Mouse (Mus musculus) heart, adult 8-10 months (tissue): Measurements from ENCODE around the gene Slc16a1. TPM values are rescaled to one million over a fixed set of nuclear protein-coding genes. Genes with fewer than 3 reads are reported as not detected.

Experiments used
- DNase-seq: peaks from one replicate; pipeline ENCODE4 v3.0.0; 2022; ENCODE audit warnings: low spot score
- total RNA-seq, 4 experiments: library from RNA; stranded (reverse); gene quantifications; 2 replicates each; pipeline ENCODE4 v1.2.4; 2022

Slc16a1 gene
- total RNA-seq, result 100 to 1,000 TPM; 150 to 176 (median 163) TPM

DNA sequence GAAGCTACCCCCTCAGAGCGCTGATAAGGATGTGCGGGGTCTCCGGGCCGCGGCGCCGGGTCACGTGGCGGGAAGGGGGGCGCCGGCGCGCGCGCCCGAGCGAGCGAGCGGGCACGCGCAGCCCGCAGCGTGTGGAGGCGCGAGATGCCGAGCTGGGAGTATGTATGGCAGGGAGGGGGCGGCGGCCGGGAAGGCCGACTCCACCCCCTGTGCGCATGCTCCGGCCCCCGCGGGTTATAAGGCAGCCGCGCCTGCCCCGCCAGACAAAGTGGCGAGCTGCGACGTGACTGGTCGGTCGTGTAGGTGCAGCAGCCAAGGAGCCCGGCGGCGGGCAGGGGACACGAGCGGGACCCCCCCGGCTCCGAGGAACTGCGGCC lies at the start of gene Slc16a1:
TSS of gene Slc16a1 (plus strand) at position 266 of the 377 bp plus-strand sequence.
- peak; percentile 85 for DNase-seq

DNA sequence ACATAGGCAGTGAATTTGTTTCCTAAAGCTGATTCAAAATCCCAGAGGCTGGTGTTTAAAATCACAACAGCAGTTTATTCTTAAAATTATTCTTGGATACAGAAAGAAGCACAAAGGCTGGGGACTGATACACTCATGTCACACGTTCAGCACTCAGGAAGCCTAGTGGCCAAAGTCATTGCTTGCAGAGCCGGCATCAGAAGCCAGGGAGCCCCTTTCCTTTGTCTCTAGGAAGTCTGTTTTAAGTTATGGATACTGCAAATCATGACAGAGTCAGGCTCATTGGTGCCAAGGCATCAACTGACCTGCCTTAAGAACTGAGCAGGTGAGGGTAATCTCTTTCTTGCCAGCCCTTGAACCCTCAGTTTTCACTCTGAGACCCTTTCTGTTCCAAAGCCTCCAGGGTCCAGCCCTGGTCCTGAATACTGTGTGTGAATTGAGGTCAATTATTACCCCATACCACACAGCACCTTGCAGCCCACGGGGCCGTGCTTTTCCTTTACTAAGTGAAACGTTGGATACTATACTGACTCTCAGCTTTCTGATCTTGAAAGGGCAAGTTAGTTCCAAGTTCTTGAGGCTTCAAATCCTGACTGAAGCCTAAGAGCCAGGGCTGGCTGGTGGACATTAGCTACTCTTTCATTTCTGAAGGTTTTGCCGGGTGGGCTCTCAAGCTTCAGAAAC lies 41.9 kb upstream of the Slc16a1 start:
- DNase-seq, result no peak

DNA sequence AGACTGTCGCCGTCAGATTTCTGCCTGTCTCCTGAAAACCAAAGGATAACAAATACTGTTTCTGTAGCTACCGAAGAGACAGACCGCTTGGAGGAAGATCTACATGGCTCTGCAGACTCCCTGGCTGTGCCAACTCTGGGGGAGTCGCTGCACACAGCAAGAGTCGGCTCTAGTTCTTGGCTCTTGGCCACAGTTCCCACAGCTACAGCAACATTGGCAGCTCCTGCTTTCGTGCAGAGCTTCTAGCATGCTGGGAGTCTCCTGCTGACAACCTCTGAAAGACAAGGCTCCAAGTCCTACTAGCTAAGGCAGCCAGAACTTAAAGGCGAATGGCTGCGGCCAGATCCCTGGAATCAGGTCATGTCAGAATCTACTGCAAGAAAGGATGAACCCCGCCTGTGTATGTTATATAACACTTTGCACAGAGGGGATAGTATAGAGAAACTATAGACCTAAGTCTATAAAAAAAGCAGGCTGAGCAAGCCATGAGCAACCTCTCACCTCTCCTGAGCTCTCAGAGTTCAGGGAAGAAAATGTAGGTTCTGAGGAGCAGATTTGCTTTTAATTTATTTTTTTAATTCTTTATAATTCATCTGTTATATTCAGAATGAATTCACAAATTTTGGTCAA lies 41.2 kb upstream of the Slc16a1 start:
- DNase-seq, result peak; percentile 64

DNA sequence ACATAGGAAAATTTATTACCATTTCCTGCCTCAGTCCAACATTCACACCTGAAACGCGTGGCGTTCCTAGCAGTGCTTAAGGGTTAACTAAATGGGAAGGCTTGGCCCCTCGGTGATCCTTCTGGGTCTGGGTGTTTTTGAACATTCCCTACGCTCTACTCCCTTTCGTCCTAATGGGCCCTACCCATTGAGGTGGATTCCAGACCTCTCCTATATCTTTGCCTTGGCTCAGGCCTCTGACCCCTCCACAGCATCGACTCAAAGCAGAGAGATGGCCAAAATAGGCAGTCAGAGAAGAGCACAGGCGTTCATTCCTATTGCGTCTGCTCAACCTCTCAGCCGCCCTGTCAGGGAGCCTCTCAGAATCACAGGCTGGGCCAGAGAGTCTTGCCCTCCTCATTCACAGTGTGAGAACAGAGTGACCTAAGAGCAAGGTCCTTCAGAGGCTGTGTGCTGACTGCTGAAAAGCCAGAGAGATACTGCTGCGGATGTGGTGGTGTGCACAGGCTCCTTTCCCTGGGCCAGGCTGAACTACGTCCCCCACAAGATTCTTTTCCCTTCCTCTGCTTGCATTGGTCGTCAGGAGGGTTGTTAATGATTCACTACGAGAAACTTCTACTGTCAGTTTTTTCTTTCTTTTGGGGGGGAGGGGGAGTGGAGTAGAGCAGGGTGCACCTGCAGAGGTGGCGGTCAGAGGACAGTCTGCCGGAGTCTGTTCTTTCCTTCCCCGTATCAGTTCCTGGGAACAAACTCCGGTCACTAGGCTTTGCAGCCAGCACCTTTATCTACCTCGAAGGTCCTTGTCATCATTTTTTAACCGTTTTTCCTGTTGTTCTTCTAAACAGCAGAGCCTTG lies 38.9 kb upstream of the Slc16a1 start:
- DNase-seq, result peak; percentile 62

DNA sequence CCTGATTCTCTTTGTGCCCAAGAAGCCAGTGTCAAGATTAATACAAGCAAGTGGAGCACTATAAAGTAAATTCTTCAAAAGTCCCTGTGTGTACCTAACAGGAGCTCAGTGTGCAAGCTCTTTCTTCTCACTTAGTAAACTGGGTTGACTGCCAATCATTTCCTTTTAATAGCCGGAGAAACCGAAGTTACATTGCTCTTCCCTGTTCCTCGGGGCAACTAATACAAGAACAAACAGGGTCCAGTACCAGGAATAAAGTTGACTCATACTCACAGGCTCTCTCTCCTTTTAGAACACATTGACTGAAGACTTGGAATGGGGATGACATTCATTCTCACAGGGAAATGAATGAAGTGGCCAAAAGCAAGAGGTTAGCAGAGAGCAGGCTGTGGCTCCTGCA lies 37.8 kb upstream of the Slc16a1 start:
- DNase-seq, result peak; percentile 58

DNA sequence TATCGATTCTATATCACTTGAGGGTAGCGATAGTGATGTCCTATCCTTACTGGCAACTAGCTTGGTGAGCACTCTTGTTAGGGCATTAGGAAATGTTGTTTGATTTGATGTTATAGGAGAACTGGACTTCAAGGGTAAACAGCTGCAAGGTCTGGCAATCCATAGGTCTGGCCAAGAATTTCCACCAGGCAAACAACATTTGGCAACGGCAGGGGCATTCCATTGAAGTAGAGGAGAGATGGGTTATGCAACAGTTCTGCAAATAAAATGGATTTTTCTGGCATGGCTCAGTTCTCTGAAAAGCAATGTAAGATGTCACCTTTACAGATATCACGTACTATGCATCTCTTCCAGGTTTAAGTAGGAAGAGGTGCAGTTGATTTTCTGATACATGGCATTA lies 36.8 kb upstream of the Slc16a1 start:
- DNase-seq, result peak; percentile 26

DNA sequence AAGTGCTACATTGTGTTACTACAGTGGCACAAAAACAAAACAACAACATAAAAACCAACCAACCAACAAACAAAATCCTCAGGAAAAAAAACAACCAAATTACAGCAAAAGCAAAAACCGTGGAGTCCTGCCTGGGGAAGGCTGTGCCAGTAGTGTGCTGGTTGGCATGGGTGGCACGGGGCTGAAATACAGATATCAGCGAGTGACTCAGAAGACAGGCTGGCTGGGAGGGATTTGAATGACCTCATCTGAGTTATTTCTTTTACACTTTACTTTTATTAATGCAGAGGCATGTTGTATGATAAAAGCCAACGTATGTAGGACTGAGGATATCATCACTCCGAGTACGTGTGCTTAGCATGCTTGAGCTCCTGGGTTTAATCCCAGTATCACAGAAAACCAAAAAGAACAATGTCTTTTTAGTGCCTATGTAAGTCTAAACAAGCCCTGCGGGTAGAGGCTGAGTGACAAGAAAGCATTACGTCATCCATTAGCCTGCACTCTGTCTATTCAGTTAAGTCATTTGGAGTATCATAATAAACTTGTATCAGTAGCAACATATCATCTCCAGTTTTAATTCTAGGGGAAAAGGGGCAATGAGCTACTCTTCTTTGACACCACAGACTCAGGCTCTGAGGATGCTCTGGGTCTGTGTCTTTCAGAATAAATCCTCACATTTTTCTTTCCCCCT lies 28.6 kb upstream of the Slc16a1 start:
- no peak for DNase-seq

DNA sequence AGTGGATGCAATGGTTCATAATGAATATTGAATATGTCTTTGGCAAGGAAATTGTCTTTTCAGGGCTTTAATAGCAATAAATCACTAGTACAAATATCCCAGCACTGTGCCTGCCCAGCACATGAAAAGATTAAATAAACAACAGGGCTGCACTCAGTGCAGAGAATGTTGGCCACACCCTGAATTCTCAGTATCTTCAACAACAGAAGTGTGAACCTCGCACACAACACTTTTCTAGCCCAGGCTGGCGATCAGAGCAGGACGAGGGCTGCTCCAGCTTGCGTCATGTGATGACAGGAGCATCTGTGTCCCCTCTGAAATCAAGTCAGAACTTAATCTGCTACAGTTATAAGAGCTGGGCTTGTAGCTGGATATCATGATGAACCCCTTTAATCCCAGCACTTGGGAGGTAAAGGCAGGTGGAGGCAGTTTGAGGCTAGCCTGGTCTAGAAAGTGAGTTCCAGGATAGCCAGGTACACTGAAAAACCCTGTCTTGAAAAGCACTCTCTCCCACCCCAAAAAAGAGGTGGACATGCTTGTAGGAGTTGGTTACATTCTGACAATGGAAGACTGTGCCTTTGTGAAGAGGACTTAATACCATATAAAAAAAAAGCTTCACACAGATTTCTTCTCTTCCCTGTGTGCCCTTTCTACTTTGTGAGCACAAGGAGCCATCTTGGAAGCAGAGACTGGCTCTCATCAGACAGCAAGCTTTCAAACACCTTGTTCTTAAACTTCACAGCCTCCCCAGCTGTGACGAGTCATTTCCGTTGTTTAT lies 27.8 kb upstream of the Slc16a1 start:
- no peak for DNase-seq

DNA sequence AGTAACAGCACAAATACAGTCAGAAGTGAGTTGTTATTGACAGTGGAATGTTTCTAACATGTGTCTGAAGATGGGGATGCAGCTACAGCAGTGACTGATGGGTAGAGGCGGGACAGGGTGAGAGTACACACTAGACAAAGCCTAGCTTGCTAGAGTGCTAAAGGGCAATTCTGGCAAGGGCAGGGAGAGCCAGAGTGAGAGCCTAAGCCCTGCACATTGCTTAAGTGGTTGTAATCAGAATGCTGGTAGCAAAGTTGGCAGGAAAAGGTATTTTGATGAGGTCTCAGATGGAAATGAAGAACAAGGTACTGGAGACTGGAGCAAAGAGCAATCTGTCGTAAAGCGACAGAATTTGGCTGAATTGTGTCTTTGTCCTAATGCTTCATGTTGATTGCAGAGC lies 26.5 kb upstream of the Slc16a1 start:
- no peak for DNase-seq

DNA sequence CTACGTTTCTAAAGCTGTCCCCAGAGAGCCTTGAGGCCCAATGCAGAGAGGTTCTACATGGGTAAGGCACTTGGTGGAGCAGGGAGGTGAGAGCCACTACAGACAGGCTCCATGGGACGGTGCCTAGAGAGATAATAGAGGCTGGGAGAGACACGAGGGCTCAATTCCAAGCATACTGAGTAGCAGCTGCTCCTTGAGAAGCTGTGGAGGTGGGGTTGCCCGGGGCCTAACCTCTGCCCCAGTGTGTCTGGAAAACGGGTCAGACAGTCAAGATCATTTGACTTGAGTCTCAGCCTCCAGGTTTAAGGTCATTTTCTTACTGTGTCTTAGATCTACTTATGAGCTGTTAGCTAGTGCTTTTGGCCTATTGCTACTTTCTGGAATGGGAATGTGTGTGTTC lies 25.4 kb upstream of the Slc16a1 start:
- no peak for DNase-seq

DNA sequence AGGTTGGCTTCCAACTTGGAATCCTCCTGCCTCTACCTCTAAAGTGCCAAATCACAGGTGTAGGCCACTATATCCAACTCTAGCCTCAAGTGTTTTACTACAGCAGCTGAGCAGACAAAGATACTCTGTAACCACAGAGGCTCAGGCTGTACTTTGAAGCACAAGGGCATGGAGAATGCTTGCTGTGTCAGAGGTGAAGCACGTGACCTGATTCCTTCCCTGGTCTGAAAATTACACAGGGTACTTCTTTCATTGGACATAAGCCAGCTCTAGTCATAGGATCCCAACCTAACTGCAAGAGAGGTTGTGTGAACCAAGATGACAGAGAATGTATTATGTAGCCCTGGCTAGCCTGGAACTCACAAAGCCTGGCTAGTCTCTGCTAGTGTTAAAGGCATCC lies 24.4 kb upstream of the Slc16a1 start:
- DNase-seq, result no peak

DNA sequence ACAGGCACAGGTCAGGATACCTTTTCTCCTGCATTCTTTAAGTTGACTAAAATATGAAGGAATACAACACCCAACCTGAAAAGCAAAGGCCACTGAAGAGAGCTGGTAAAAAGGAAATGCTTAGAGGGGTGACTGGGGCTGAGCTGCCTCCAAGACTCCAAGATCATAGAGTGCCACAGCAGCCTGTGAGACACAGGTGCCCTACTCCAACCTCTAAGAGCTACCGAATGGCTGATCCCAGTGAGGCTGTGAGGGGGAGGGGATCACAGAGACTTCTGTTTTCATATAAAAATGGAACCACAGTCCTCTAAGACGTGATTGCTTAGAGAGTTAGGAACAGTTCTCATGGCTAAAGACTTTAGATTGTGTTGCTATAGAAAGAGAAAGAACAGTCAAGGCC lies 23.3 kb upstream of the Slc16a1 start:
- no peak for DNase-seq

DNA sequence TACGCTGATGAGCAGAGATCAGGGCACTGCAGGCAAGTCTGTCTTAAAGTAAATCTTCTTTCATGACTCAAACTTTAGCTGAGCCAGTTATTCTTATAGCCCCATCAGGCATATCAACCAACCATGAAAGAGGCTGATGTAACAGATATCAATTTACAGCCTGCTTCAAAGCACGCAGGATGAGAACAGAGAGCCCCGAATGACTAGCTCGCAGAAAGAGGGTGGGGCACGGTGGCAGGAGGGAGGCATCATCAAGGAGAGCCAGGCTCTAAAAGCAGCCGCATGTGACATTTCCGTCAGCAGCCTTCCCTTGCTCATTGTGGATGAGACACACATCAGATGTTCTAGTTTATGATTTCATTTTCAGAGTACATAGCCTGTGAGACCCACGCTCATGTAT lies 22.3 kb upstream of the Slc16a1 start:
- DNase-seq, result no peak

DNA sequence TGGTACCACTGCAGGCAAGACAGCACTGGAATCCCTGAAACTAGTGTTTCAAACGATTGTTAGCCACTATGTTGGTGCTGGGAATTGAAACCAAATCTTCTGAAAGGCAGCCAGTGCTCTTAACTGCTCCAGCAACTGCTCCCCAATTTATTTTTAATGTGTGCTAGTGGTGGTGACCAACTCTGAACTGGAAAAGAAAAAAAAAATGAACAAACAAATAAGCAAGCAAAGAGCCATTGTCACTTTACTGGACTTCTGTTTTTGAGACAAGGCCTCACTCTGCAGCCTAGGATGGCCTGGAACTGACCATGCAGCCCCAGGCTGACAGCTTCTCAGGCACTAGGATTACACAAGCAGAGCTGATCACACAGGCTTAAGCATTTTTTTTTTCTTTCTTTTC lies 16.6 kb upstream of the Slc16a1 start:
- DNase-seq, result no peak

DNA sequence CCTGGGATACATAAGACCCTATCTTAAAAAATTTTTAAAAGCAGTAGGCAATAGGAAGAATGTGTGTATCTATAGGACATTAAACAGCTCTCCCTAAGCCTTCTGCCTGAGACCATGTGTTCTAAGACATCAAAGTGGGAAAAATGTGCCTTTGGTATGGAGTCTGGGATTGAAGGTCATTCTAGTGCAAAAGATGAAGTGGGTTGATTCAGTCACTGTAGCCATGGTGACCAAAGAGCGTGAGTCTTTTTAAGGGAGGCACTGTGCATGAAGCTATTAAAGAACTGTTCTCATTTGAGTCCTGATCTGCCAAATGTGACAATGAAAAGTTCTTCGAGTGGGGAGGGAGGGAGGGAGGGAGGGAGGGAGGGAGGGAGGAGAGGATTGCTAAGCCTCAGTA lies 8.7 kb upstream of the Slc16a1 start:
- DNase-seq, result no peak

DNA sequence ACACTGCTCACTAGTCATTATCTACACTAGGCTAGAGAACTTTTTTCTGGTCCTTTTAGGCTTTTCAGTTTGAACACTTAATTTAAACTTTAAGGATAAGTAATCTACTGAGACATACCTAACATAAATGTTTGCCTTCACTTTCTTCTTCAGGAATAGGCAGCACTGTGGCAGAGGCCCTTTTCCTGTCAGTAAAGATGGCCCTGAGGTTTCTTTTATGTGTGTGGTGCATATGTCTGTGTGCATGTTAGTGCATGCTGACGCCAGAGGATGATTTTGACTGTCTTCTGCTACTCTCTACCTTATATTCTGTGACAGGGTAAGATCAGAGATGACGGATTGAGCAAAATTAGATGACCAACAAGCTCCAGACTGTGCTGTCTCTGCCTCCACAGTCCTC lies 7.5 kb upstream of the Slc16a1 start:
- DNase-seq, result no peak

DNA sequence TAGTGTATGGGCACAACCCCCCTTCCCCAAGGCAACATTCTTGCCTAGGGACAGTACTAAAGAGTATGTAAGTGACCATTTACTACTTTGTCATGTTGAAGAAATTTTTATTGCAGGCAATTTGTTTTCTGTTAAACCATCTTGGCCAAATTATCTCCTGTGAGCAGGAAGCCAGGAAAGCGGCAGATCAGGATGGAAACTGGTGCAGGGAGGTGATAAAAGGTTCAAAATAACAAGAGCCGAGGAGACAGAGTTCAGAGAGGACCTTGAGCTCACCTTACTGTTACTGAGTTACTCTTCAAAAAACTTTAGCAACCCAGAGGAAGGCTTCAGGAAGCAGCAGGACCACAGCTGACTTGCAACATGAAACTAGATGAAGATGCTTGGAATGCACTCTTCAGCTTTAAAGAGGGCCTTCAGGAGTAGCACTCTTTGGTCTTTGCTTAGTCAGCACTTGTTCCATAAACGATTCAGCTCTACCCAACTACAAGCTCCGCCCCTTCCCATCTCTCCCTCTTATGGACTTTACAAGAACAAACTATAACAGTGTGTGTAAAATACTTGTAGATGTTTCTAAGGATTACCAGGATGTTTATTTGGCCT lies 5.8 kb upstream of the Slc16a1 start:
- DNase-seq, result no peak

DNA sequence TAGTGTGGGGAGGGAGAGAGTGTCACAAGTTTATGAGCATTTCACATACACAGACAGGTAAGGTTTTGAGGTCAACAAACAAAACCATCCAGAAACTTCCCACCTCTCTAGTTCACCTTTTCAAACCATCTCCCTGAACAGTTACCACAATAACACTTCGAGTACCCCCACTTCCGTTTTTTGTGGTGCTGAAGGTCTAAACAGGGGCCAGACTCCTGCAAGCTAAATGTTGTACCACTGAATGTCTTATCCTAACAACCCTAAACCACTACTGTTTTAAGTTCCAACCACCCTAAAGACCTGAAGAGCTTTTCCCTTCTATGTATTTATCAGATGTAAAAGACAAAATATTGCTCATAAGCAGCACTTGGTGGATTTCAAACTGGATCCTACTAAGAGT lies 2.0 kb upstream of the Slc16a1 start:
- DNase-seq, result no peak

DNA sequence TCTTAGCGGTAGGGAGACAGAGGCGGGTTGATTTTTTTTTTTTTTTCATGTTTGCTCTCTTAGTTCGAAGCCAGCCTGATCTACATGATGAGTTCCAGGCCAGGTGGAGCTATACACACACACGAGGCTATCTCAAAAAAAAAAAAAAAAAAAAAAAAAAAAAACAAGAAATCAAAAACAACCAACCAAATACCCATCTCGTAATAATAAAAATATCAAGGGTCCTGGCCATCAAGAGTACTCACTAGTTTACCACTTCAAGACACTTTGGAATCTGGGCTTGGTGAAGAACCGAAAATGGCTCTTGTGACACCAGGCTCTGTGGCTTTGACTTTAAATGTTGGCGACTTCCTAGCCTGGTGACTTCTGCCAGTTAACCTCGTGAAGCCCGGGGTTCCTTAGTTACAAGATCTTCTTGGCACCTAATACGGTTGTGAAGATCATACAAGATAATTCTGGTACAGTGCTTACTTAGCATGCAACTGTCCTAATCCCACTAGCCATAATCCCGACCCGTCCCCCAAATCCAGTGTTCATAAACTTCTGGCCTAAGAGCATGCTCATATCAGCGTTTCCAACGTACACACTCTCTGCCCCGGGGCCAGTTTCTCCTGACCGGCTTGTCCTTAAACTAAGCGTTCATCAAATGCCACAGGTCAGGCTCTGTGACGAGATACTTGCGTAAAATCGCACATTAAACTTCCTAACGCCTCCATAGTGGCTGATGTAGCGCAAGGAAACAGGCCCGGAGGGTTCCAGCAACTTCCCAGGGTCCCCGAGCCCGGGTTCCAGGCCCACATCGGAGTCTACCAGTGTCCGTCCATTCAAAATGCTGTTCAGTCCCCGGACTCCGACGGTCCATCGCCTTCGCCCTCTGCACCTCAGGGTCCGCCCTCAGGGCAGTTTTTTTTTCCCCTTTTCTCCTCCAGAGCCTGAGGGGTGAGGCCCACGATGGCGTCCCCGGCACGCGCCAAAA lies 753 bp upstream of the Slc16a1 start:
- peak; percentile 45 for DNase-seq
